Mouse (Mus musculus) forebrain, postnatal 0 days (tissue): ENCODE measurements around the gene Thap8. TPM values are rescaled to one million over a fixed set of nuclear protein-coding genes. Genes with fewer than 3 reads are reported as not detected.

Experiments used
- ATAC-seq: fragments of 200-750 bp; cut with Nextera tagmentation; 2 replicates; pipeline ENCODE4 v1.8.0; 2017; ENCODE audit warnings: mild to moderate bottlenecking, moderate library complexity
- DNase-seq: peaks from one replicate; pipeline ENCODE4 v3.0.0-alpha.2; 2015
- H3K27ac ChIP-seq: fragments of 300-500 bp; sonication (generic); 2 replicates; pipeline ENCODE4 v1.5.1; 2014; ENCODE audit warnings: low read depth, mild to moderate bottlenecking, antibody characterized with exemption, low read length, moderate library complexity, mixed read lengths
- H3K27me3 ChIP-seq: fragments of 300-500 bp; sonication (generic); 2 replicates; pipeline ENCODE4 v1.6.1; 2014; ENCODE audit warnings: mild to moderate bottlenecking, low read length, mixed read lengths; ENCODE audit not compliant: insufficient read depth
- H3K36me3 ChIP-seq: fragments of 300-500 bp; sonication (generic); 2 replicates; pipeline ENCODE4 v1.6.1; 2014; ENCODE audit warnings: mild to moderate bottlenecking, moderate library complexity; ENCODE audit not compliant: insufficient read depth
- H3K4me1 ChIP-seq: fragments of 300-500 bp; sonication (generic); 2 replicates; pipeline ENCODE4 v1.6.1; 2014; ENCODE audit warnings: antibody characterized with exemption; ENCODE audit not compliant: insufficient read depth
- H3K4me2 ChIP-seq: fragments of 300-500 bp; sonication (generic); 2 replicates; pipeline ENCODE4 v1.6.1; 2014; ENCODE audit warnings: low read depth, mild to moderate bottlenecking, moderate library complexity
- H3K4me3 ChIP-seq: fragments of 300-500 bp; sonication (generic); 2 replicates; pipeline ENCODE4 v1.5.1; 2014; ENCODE audit warnings: low read depth, low read length, mixed read lengths
- H3K9ac ChIP-seq: fragments of 300-500 bp; sonication (generic); 2 replicates; pipeline ENCODE4 v1.6.1; 2014; ENCODE audit warnings: mild to moderate bottlenecking
- H3K9me3 ChIP-seq: fragments of 300-500 bp; sonication (generic); 2 replicates; pipeline ENCODE4 v1.6.1; 2016; ENCODE audit warnings: low read length
- CTCF ChIP-seq: sonication (generic); IDR thresholded peaks from 2 replicates; pipeline ENCODE4 v1.5.1; 2016; ENCODE audit warnings: antibody characterized with exemption, control low read depth, low read depth
- WGBS: fragments of 180-500 bp; shearing (Covaris S2); extraction: QIAGEN DNeasy Blood & Tissue Kit; methylation state at CpG from one replicate; pipeline ENCODE4 v1.1.7; 2014; 5-methylcytosine and 5-hydroxymethylcytosine counted together
- polyA plus RNA-seq: library from polyadenylated mRNA; unstranded; fragments of >200 nt; fragmentation: Nextera tagmentation; extraction: Ambion mirVana; gene quantifications from 2 replicates; pipeline ENCODE4 v1.2.1, GENCODE M21; 2015
- total RNA-seq: library from RNA; depleted of rRNA; stranded (reverse); fragments of >200 nt; gene quantifications from 2 replicates; pipeline ENCODE4 v1.2.3, GENCODE M21; 2014

The Thap8 gene
- total and polyA plus RNA-seq, 2 experiments from 2014 or later, result 0.45 to 0.52 TPM

DNA sequence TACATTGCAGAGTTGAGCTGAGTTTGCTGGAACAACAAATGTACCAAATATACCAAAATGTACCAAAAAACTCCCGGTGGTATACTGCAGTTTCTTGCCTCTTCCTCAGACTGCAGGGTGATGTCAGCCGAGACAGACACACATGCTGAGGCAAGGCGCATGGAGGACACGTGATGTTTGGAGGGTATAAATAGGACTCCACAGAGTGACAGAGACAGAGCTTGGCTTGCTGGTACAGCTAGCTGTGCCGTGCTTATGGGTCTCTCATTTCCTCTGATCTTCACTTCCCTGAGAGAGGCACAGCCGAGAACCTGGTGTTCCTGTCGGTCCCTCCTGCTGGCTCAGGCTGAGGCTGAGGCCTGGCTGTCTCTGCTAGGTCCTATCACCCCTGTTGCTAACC is 2.8 kb downstream of the Thap8 start:
- no peak for TF ChIP-seq CTCF
- no peak overlapping the region for H3K9ac ChIP-seq
- ATAC-seq (no peak), DNase-seq (no peak)
- no peaks in the 10 kb centered on the region for H3K36me3 ChIP-seq
- no peaks in the 10 kb centered on the region for H3K27me3 ChIP-seq
- no peak overlapping the region for H3K4me2 ChIP-seq
- WGBS, result 73% methylated on average over 7 of the region's 7 CpGs
- 0 out of 2 replicates have a peak, but pooled peaks cover 4% of the 10 kb centered on the region for H3K4me1 ChIP-seq
- no peak overlapping the region for H3K4me3 ChIP-seq
- no peaks in the 10 kb centered on the region for H3K9me3 ChIP-seq
- H3K27ac ChIP-seq, result no peak overlapping the region

DNA sequence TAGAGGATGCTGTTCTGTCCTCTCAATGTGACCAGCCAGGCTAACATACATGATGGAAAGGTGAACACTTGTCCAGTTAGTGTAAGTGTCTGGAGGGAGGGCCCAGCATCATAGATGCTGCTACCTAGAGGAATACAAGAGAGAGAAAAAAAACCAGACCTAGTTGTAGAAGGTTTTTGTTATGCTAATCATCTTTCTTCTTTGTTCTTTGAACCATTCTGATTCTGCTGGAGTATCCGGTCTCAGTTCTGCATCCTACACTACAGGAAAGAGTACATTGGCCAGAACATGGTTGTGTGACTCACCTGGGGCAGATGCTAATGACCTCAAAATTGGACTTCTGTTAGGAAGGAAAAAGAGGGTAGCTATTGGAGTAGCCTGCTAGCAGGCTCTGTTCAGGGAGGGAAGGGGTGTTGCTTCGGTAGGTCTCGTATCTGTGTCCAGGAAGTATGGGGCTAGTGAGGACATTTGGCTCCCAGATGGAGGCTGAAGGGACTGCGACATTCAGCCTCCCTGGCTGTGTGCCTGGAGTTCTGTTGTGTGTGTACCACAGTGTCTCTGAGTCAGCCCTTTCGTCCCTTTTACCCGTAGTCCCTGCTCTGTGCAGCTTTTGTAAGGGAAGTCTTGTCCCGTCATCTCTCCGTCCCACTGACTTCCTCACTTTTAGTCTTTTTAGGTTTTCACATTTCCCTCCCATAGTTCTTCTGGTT is 7.0 kb downstream of the Thap8 start:
- H3K9ac ChIP-seq, result no peak overlapping the region
- no peak overlapping the region for H3K4me2 ChIP-seq
- no peak for DNase-seq

DNA sequence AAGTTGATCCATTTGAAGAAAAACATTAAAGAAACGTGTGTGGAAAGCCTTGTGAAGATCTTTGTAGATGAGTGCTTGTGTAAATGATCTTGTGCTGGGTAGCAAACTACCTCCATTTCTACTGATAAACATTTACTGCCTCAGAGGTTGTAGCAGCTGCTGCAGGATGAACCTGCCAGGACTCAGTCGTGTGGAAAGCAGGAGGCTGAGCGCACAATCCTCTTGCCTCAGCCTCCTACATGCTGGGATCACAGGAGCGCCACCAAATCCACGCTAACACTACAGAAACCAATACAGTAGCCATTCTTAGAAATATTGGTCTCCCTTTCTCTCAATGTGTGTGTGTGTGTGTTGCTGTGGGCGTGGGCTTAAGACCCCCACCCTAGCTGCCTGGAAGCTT is 8.2 kb downstream of the Thap8 start:
- no peak overlapping the region for H3K4me3 ChIP-seq
- no peak for ATAC-seq
- H3K4me2 ChIP-seq, result no peak overlapping the region
- no peaks in the 10 kb centered on the region for H3K36me3 ChIP-seq
- no peak for TF ChIP-seq CTCF
- no peak overlapping the region for H3K27ac ChIP-seq
- H3K4me1 ChIP-seq, result no peaks in the 10 kb centered on the region
- H3K9me3 ChIP-seq, result no peaks in the 10 kb centered on the region
- no peak for DNase-seq
- H3K27me3 ChIP-seq, result no peaks in the 10 kb centered on the region
- WGBS, result 65% methylated on average over 6 of the region's 6 CpGs
- no peak overlapping the region for H3K9ac ChIP-seq

More for the DNA sequence above, 7.0 kb downstream of the Thap8 start:
- Histone ChIP-seq H3K27me3 (no peaks in the 10 kb centered on the region), H3K4me1 (no peaks in the 10 kb centered on the region), H3K9me3 (no peaks in the 10 kb centered on the region), H3K27ac (no peak overlapping the region), H3K4me3 (no peak overlapping the region), H3K36me3 (no peaks in the 10 kb centered on the region)
- no peak for ATAC-seq
- WGBS, result 51% methylated on average over 8 of the region's 8 CpGs
- TF ChIP-seq CTCF, result no peak

DNA sequence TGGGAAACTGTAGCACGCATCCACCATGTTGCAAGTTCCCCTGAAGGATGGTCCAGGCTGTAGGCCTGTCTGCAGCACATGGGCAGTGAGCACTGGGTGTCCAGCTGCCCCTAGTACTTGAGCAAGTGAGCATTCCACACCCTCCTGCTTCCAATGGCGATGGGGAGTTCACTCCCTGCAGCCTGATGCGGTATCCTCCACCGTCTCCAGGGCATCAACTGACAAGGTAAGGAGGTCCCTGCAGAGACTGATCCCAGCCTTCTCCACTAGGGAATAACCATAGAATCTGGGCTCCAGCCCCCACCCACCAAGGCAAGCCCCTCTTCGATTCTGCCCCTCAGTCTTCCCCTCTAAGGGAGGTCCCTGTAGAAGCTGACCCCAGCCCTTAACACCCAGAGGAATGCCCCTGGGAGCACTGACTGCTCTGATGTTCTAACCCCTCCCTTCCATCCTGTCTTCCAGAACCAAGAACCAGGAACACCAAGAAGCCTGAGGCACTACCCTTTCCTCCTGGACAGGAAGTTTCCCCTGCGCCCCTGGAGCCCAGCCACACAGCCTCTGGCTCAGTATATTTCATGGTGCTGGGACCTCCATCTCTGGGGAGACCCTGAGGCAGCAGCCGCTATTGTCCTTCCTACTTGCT is 9.3 kb downstream of the Thap8 start:
- H3K36me3 ChIP-seq, result peaks cover 1% of the 10 kb centered on the region; the same call in 1 of the 2 replicates
- H3K9me3 ChIP-seq, result no peaks in the 10 kb centered on the region
- ATAC-seq, result no peak
- no peak for DNase-seq
- no peak overlapping the region for H3K4me3 ChIP-seq
- 0 out of 2 replicates have a peak, but pooled peaks cover 5% of the 10 kb centered on the region for H3K4me1 ChIP-seq
- H3K27ac ChIP-seq, result no peak overlapping the region
- no peak overlapping the region for H3K9ac ChIP-seq
- H3K4me2 ChIP-seq, result no peak overlapping the region
- TF ChIP-seq CTCF, result no peak
- H3K27me3 ChIP-seq, result no peaks in the 10 kb centered on the region
- 70% methylated on average over 7 of the region's 7 CpGs for whole genome bisulfite sequencing

DNA sequence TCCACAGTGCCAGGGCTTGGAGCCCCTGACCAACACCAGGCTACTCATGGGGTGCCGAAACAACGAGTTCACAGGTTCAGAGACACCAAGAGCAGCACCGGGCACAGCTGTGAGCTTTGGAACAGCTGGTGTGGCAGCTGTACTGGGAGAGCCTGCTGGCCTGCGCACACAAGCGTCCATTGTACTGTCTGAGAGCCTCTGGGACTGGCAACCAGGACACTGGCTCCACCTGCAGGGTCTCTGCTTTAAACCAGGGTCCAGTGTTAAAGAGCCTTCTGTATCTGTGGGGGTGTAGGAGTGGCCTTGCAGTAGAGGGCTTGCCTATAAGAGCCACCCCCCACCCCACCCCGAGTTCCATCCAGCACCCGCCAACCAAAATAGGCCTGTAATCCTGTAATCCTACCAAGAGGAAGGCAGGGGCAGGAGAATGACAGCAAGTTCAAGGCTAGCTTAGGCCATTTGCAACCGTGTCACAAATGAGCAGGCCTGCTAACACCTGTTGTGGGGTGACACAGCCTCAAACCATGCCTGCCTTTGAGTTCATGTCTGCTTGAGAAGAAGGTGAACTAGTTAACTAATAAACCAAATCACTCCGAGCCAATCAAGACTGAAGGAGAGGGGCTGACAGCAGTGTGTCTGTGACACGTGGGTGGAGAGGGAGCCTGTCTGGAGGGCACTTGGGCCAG is 10.0 kb downstream of the Thap8 start:
- H3K9ac ChIP-seq, result no peak overlapping the region
- ATAC-seq (peak; percentile 35), DNase-seq (no peak)
- H3K27me3 ChIP-seq, result no peaks in the 10 kb centered on the region
- no peak overlapping the region for H3K27ac ChIP-seq
- WGBS, result 52% methylated on average over 10 of the region's 10 CpGs
- peaks cover 8% of the 10 kb centered on the region for H3K36me3 ChIP-seq
- no peaks in the 10 kb centered on the region for H3K9me3 ChIP-seq
- TF ChIP-seq CTCF, result peak; percentile 10; the same call in 1 of the 2 replicates
- no peak overlapping the region for H3K4me3 ChIP-seq
- H3K4me2 ChIP-seq, result no peak overlapping the region
- 0 out of 2 replicates have a peak, but pooled peaks cover 7% of the 10 kb centered on the region for H3K4me1 ChIP-seq

DNA sequence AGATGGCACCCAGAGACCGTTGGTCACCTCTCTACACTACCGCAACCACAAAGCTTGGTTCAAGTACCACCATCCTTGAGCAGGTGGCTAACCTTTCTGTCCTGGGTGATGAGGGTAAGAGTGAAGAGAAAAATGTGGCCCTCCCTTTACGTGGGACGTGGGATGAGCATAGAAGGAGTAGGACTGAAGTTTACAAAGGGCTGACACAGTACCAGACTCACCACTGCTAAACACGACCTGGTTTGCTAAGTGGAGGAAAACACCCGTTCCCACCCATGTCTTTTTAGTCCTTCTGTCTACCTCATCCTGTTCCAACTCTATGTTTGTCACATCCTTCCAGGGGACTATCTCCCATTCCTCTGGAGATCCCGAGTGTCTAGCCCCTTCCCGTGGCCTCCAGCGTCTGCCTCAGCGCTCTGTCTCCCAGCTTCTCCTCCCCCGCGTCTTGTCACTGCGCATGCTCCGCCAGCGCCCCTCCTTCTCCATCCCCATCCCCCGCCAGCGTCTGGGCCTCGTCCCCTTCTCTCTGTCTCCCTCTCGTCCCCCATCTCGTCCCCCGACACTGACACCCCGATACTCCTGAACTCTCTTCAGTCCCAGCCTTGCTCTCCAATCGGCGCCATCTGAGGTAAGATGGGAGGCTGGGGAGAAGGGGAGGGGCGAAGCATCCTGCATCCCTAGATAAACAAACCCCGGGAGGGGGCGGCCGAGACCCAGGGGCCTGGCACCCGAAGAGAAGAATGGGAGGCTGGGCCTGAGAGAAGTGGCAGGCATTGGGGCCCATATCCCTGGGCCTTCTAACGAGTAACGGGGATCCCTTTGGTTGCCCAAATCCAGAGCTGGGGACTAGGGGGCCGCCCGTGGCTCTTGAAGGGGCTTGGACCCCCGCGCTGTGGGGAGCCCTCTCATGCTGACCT is 11.6 kb downstream of the Thap8 start, which contains the start of gene Clip3:
Gene Clip3 (plus strand): TSS at position 514 of the 917 bp plus-strand sequence.
- DNase-seq (peak; percentile 94), ATAC-seq (peak; percentile 92)
- Histone ChIP-seq H3K27me3 (no peaks in the 10 kb centered on the region), H3K9me3 (no peaks in the 10 kb centered on the region), H3K9ac (peak within 1 kb of the TSS; percentile 91), H3K4me1 (0 out of 2 replicates have a peak, but pooled peaks cover 7% of the 10 kb centered on the region), H3K36me3 (peaks cover 24% of the 10 kb centered on the region), H3K27ac (peak within 1 kb of the TSS; percentile 92), H3K4me3 (peak within 1 kb of the TSS; percentile 74), H3K4me2 (peak within 1 kb of the TSS; percentile 81)
- peak; percentile 39; the same call in 1 of the 2 replicates for TF ChIP-seq CTCF
- 7% methylated on average over 35 of the region's 35 CpGs for WGBS
